In the genomic region with DNA sequence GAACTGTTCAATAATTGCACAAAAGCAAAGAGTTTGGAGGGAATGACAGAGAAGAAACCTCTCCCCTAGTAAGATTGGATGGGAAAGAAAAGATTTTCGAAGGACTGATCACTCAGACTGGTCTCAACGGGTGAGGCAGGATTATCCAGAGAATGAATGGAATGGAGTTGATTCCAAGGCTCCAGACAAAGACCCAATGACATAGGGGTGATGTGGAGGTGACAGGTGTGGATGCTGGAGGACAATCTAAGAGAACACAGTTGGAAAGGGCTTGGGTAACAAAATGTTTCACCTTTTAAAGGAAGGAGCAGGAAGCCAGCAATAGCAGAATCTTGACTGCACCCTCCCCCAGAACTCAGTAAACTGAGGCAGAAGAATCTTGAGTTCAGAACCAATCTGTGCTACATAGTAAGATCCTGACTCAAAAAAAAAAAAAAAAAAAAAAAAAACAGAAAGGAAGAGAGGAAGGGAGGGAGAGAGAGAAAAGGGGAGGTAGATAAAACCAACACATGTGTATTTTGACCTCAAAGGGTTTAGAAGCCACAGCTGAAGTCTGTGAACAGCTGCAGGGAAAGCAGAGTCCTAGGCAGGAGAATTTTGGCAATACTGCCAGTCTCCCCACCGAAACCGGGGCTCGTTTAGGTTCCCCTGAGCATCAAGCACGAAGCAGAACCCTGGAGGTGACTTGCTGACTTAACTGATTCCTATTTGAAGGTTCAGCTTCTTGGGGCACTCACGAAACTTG, we compare ENCODE assay signal across 20 mouse cellular contexts. TPM values are rescaled to one million over a fixed set of nuclear protein-coding genes. Genes with fewer than 3 reads are reported as not detected.
"Had no signal": no experiment of that assay in that cellular context is flagged by ENCODE, and none has a peak within 500 bp of the region (broad histone marks: within the 10 kb centered on the region; RNA-seq: fewer than 3 reads in every experiment).

No protein-coding gene starts in this region.

- H3K4me2 ChIP-seq: limb, embryonic 13.5 days; liver, embryonic 11.5 days; liver, embryonic 15.5 days; midbrain, embryonic 13.5 days; neural tube, embryonic 15.5 days had no signal

- H3K4me3 ChIP-seq: limb, embryonic 13.5 days; liver, embryonic 15.5 days; midbrain, embryonic 13.5 days; neural tube, embryonic 15.5 days had no signal

- H3K27ac ChIP-seq: limb, embryonic 13.5 days; liver, embryonic 15.5 days; midbrain, embryonic 13.5 days; neural tube, embryonic 15.5 days; stomach, postnatal 0 days had no signal

- DNase-seq: kidney, adult 2 months; kidney, postnatal 25 days; lung, adult 2 months; lung, postnatal 36 days; right cerebral cortex, adult 18-20 months; right cerebral cortex, postnatal 25 days had no signal

- H3K36me3 ChIP-seq: limb, embryonic 13.5 days; liver, embryonic 15.5 days; midbrain, embryonic 13.5 days; neural tube, embryonic 15.5 days had no signal

- H3K4me1 ChIP-seq: limb, embryonic 13.5 days; liver, embryonic 15.5 days; neural tube, embryonic 15.5 days had no signal

- H3K27me3 ChIP-seq: limb, embryonic 13.5 days; liver, embryonic 15.5 days; midbrain, embryonic 13.5 days; neural tube, embryonic 15.5 days had no signal

- H3K9ac ChIP-seq: limb, embryonic 13.5 days; liver, embryonic 15.5 days; midbrain, embryonic 13.5 days; neural tube, embryonic 15.5 days had no signal

- H3K9me3 ChIP-seq: limb, embryonic 13.5 days; liver, embryonic 15.5 days; midbrain, embryonic 13.5 days; neural tube, embryonic 15.5 days had no signal

- ATAC-seq: inflammation-experienced regulatory T-cells, adult 6 months; lung, postnatal 0 days; midbrain, embryonic 13.5 days had no signal

RNA-seq across cellular contexts. Expression of a gene that starts 20.3 kb away (rescaled TPM):
- total RNA-seq: layer of hippocampus, adult 18-20 months; layer of hippocampus, postnatal 10 days; left cerebral cortex, postnatal 36 days; midbrain, postnatal 0 days had no signal
- polyA plus RNA-seq: kidney, embryonic 16.5 days; limb, embryonic 13.5 days; liver, embryonic 11.5 days; liver, embryonic 15.5 days; lung, postnatal 0 days; midbrain, embryonic 13.5 days; midbrain, postnatal 0 days; neural tube, embryonic 11.5 days; neural tube, embryonic 15.5 days had no signal
